Mouse (Mus musculus): ENCODE measurements at regions not wholly inside any gene's neighbourhood (a gene's known extent, or its start where the extent isn't known, plus 50 kb on each side); places are given as distances from the start of the nearest gene placed in this dataset.
A peak's percentile ranks its signal among the peaks of the same experiment; 100 is the strongest.

DNA sequence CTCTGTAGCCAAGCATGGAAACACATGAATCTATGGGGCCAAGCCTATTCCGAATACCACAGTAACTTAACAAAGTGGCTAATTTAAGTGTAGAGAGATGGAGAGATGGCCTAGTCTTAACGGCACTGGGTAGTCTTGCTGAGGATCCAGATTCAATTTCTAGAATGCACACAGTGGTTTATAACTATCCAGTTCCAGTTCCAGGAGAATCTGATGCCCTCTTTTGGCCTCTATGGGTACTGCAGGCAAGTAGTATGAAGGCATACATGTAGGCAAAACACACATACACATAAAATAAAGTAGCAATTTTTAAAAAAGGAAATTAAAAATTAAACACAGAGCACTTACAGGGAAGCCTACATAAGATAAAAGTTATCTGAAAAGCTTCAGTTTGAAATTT, 819.4 kb downstream of the Tmem132b start:
- no peak overlapping the region for H3K4me2 ChIP-seq (ENCODE audit: low read length)
- ATAC-seq (replicated peaks; ENCODE audit: low FRiP score, low read depth) (no peak), DNase-seq (ENCODE audit: low spot score) (no peak)
- TF ChIP-seq CTCF (IDR thresholded peaks at IDR 0.05; ENCODE audit: low read depth), result no peak
- no peaks in the 10 kb centered on the region for H3K9me3 ChIP-seq (replicated peaks; ENCODE audit: low read length)
- no peak overlapping the region for H3K27ac ChIP-seq
- H3K9ac ChIP-seq (ENCODE audit: low read depth, low read length), result no peak overlapping the region
- no peaks in the 10 kb centered on the region for H3K27me3 ChIP-seq (ENCODE audit: insufficient read depth, low read length)
- H3K4me1 ChIP-seq (replicated peaks; ENCODE audit: insufficient read depth, low read length), result no peaks in the 10 kb centered on the region
- no peak overlapping the region for H3K4me3 ChIP-seq (replicated peaks; ENCODE audit: low read depth, low read length)
- no peaks in the 10 kb centered on the region for H3K36me3 ChIP-seq (ENCODE audit: insufficient read depth, low read length)
- WGBS, result 94% methylated on average over 2 of the region's 2 CpGs

DNA sequence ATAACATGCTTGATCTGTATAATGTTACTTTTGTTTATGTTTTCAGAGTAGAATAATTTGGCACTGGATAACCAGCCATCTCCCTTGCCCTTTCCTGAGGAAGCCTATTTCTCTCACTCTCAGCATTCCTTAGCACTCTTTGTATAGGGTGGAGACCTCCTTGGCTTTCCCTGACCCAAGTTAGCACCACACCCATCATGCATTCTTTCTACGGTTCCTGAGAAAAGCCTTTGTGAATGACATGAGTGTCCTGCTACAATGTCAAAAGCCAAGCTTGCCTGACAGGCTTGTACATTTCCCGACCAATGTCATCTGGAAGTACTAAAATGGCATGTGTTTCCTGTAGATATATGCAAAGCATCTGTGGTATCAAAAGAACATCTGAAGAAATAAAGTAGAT, 837.9 kb downstream of the Tmem132b start:
- H3K4me1 ChIP-seq (replicated peaks; ENCODE audit: insufficient read depth, low read length), result no peaks in the 10 kb centered on the region
- H3K4me2 ChIP-seq (ENCODE audit: low read length), result no peak overlapping the region
- WGBS, result 81% methylated on average over 2 of the region's 2 CpGs
- no peak overlapping the region for H3K27ac ChIP-seq
- no peak overlapping the region for H3K4me3 ChIP-seq (replicated peaks; ENCODE audit: low read depth, low read length)
- no peaks in the 10 kb centered on the region for H3K27me3 ChIP-seq (ENCODE audit: insufficient read depth, low read length)
- no peak for ATAC-seq (replicated peaks; ENCODE audit: low FRiP score, low read depth)
- H3K36me3 ChIP-seq (ENCODE audit: insufficient read depth, low read length), result no peaks in the 10 kb centered on the region
- no peaks in the 10 kb centered on the region for H3K9me3 ChIP-seq (replicated peaks; ENCODE audit: low read length)
- no peak overlapping the region for H3K9ac ChIP-seq (ENCODE audit: low read depth, low read length)
- no peak for DNase-seq (ENCODE audit: low spot score)
- no peak for TF ChIP-seq CTCF (IDR thresholded peaks at IDR 0.05; ENCODE audit: low read depth)

DNA sequence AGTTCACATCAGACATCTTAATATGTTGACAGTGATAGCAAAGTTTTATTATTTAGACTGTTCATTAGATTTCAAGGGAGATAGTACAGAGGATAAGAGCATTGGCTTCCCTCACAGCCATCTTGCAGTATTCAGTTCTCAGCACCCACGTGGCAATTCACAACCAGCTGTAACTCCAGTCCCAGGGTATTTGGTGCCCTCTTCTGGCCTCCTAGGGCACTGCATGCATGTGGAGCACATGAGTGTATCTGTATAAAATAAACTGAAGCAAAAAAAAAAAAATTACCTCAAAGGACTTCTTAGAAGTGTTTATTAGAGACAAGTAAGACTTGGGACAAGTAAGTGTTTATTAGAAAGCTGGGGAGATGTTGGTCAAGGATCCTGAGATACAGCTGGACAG, 849.3 kb upstream of the Tmem132c start:
- Histone ChIP-seq H3K4me3 (replicated peaks; ENCODE audit: low read depth, low read length) (no peak overlapping the region), H3K27ac (no peak overlapping the region), H3K4me1 (replicated peaks; ENCODE audit: insufficient read depth, low read length) (no peaks in the 10 kb centered on the region), H3K27me3 (ENCODE audit: insufficient read depth, low read length) (no peaks in the 10 kb centered on the region), H3K36me3 (ENCODE audit: insufficient read depth, low read length) (no peaks in the 10 kb centered on the region), H3K9me3 (replicated peaks; ENCODE audit: low read length) (no peaks in the 10 kb centered on the region), H3K4me2 (ENCODE audit: low read length) (no peak overlapping the region), H3K9ac (ENCODE audit: low read depth, low read length) (no peak overlapping the region)
- ATAC-seq (replicated peaks; ENCODE audit: low FRiP score, low read depth), result no peak
- TF ChIP-seq CTCF (IDR thresholded peaks at IDR 0.05; ENCODE audit: low read depth), result peak; percentile 31
- DNase-seq (ENCODE audit: low spot score), result no peak
- 36% methylated on average over 1 of the region's 1 CpGs for WGBS

DNA sequence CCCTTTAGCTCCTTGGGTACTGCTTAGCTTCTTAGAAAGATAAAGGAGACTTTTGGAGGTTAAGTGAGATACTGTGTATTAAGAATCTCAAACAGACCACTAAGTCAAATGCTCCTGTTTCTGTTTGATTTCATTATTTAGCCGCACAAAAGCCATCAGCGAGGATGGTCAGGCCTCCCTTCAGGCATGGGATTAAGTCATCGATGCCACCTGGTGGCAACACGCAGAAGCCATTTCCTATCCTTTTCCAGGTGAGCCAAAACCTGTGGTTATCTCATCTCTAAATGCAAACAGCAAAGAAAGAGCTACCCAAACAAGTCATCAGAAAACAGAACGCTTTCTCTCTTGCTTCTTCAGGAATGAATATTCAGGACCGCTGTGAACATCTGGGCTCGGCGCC, 846.3 kb upstream of the Tmem132c start:
- no peaks in the 10 kb centered on the region for H3K36me3 ChIP-seq (ENCODE audit: insufficient read depth, low read length)
- no peak overlapping the region for H3K27ac ChIP-seq
- H3K4me3 ChIP-seq (replicated peaks; ENCODE audit: low read depth, low read length), result no peak overlapping the region
- ATAC-seq (replicated peaks; ENCODE audit: low FRiP score, low read depth) (no peak), DNase-seq (ENCODE audit: low spot score) (peak; percentile 10)
- TF ChIP-seq CTCF (IDR thresholded peaks at IDR 0.05; ENCODE audit: low read depth), result peak; percentile 61
- H3K4me1 ChIP-seq (replicated peaks; ENCODE audit: insufficient read depth, low read length), result no peaks in the 10 kb centered on the region
- no peak overlapping the region for H3K4me2 ChIP-seq (ENCODE audit: low read length)
- WGBS, result 49% methylated on average over 8 of the region's 8 CpGs
- H3K9me3 ChIP-seq (replicated peaks; ENCODE audit: low read length), result no peaks in the 10 kb centered on the region
- no peak overlapping the region for H3K9ac ChIP-seq (ENCODE audit: low read depth, low read length)
- no peaks in the 10 kb centered on the region for H3K27me3 ChIP-seq (ENCODE audit: insufficient read depth, low read length)

DNA sequence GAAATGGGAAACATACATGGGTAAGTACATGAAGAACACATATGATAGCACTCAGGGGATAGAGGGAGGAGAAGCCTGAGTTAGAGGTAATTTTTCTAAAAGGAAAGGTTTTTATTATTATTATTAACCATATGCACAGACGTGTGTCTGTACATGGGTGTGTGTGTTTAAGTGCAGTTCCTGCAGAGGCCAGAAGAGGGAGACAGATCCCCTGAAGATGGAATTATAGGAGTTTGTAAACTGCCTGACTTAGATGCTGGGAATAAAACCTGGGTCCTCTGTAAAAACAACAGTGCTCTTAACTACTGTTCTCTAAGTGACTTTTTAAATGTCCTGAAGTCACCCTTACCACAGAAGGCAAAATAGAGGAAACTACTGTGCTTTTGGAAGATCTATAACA, 809.9 kb upstream of the Tmem132c start:
- Histone ChIP-seq H3K27me3 (ENCODE audit: insufficient read depth, low read length) (no peaks in the 10 kb centered on the region), H3K36me3 (ENCODE audit: insufficient read depth, low read length) (no peaks in the 10 kb centered on the region), H3K4me3 (replicated peaks; ENCODE audit: low read depth, low read length) (no peak overlapping the region), H3K9me3 (replicated peaks; ENCODE audit: low read length) (peaks cover 3% of the 10 kb centered on the region; the same call in 1 of the 2 replicates), H3K4me2 (ENCODE audit: low read length) (no peak overlapping the region), H3K4me1 (replicated peaks; ENCODE audit: insufficient read depth, low read length) (no peaks in the 10 kb centered on the region), H3K27ac (no peak overlapping the region), H3K9ac (ENCODE audit: low read depth, low read length) (no peak overlapping the region)
- ATAC-seq (replicated peaks; ENCODE audit: low FRiP score, low read depth) (no peak), DNase-seq (ENCODE audit: low spot score) (no peak)
- 91% methylated on average over 1 of the region's 1 CpGs for WGBS
- peak; percentile 27; the same call in 1 of the 2 replicates for TF ChIP-seq CTCF (IDR thresholded peaks at IDR 0.05; ENCODE audit: low read depth)

DNA sequence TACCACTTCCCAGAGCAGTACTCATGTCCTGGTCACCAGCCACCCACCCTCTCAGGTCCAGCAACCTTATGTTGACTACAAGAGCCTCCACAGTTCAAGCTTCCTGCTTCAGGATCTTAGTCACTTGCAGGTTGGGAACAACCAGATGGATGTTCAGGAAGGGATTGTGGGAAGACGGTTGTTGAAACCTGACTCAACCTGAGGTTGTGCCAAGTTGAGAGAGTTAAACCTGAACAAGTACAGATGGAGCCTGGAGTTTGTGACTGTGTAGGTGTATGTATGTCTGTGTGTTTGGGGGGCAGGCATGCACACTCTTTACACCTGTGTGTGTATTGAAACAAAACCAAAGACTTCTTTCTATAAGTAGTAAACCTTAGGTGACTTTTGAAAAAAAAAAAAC, 802.9 kb upstream of the Tmem132c start:
- no peaks in the 10 kb centered on the region for H3K9me3 ChIP-seq (replicated peaks; ENCODE audit: low read length)
- ATAC-seq (replicated peaks; ENCODE audit: low FRiP score, low read depth), result no peak
- H3K4me2 ChIP-seq (ENCODE audit: low read length), result no peak overlapping the region
- no peak for DNase-seq (ENCODE audit: low spot score)
- no peaks in the 10 kb centered on the region for H3K27me3 ChIP-seq (ENCODE audit: insufficient read depth, low read length)
- no peaks in the 10 kb centered on the region for H3K4me1 ChIP-seq (replicated peaks; ENCODE audit: insufficient read depth, low read length)
- H3K36me3 ChIP-seq (ENCODE audit: insufficient read depth, low read length), result no peaks in the 10 kb centered on the region
- H3K9ac ChIP-seq (ENCODE audit: low read depth, low read length), result no peak overlapping the region
- no peak for TF ChIP-seq CTCF (IDR thresholded peaks at IDR 0.05; ENCODE audit: low read depth)
- 91% methylated on average over 1 of the region's 1 CpGs for WGBS
- no peak overlapping the region for H3K27ac ChIP-seq
- H3K4me3 ChIP-seq (replicated peaks; ENCODE audit: low read depth, low read length), result no peak overlapping the region

DNA sequence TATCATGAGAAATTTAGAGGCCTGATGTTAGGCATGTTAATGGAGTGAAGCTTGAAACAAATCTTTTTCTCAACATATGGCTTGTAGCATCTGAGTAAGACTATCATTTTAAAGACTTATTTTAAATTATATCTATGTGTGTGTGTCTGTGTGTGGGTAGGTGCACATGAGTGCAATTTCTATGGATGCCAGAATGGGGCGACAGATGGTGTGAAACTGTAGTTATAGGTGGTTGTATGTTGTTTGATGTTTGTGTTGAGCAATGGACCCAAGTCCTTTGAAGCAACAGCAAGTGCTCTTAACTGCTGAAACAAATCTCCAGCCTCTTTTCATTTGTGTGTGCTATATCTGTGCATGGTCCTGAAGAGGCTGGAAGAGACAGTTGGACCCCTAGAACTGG, 801.1 kb upstream of the Tmem132c start:
- 97% methylated on average over 1 of the region's 1 CpGs for WGBS

More for the DNA sequence above, 801.1 kb upstream of the Tmem132c start:
- Histone ChIP-seq H3K4me2 (ENCODE audit: low read length) (no peak overlapping the region), H3K4me1 (replicated peaks; ENCODE audit: insufficient read depth, low read length) (no peaks in the 10 kb centered on the region), H3K27ac (no peak overlapping the region), H3K27me3 (ENCODE audit: insufficient read depth, low read length) (no peaks in the 10 kb centered on the region), H3K9ac (ENCODE audit: low read depth, low read length) (no peak overlapping the region), H3K4me3 (replicated peaks; ENCODE audit: low read depth, low read length) (no peak overlapping the region), H3K36me3 (ENCODE audit: insufficient read depth, low read length) (no peaks in the 10 kb centered on the region), H3K9me3 (replicated peaks; ENCODE audit: low read length) (no peaks in the 10 kb centered on the region)
- DNase-seq (ENCODE audit: low spot score) (no peak), ATAC-seq (replicated peaks; ENCODE audit: low FRiP score, low read depth) (no peak)
- no peak for TF ChIP-seq CTCF (IDR thresholded peaks at IDR 0.05; ENCODE audit: low read depth)
